Mouse (Mus musculus): Measurements from ENCODE around the gene Bfsp1. TPM values are rescaled to one million over a fixed set of nuclear protein-coding genes. Genes with fewer than 3 reads are reported as not detected.

The Bfsp1 gene
- polyA plus RNA-seq, 1 experiment from 2014 or later = 1.6 TPM

DNA sequence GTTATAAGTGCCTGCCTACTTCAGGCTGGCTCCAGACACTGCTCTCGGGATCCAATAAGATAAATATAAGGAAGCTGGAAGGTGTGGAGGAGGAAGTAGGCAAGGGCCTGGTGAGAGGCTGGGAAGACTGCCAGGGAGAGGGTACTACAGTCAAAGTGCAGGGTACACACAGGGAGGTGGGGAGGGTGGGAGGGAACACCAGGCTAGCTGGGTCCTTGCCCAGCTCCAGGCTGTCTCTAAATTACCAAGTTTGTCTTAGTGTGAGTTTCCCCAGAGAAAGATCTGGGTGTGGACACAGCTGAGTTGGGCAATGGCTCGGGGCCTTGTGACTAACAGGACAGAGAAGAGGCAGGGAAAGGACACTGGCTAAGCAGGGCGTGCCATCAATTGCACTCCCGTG is 16.2 kb downstream of the Bfsp1 start:
- whole genome bisulfite sequencing = 59% methylated on average over 4 of the region's 4 CpGs

DNA sequence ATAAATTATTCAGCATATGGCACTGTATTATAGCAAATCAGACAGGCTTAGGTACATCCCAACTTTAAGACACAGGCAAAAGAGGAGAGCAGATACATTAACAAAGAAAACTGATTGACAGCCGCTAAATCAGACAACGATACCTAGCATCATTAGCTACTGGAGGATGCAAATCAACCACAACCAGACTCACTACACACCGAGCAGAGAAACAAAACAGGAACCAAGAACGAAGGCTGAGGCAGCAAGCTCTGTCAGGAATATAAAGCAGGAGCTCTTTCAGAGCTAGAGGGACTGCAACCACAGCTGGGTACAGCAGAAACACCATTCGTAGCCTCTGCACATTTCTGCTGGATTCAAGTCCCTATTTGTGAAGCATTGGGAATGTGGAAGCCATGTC is 18.2 kb downstream of the Bfsp1 start:
- ATAC-seq (replicated peaks; ENCODE audit: low FRiP score, low read depth) (no peak), DNase-seq (ENCODE audit: low spot score) (no peak)
- no peaks in the 10 kb centered on the region for H3K36me3 ChIP-seq (ENCODE audit: insufficient read depth, low read length)
- 0 out of 2 replicates have a peak, but pooled peaks cover 3% of the 10 kb centered on the region for H3K4me1 ChIP-seq (replicated peaks; ENCODE audit: insufficient read depth, low read length)
- H3K4me3 ChIP-seq (replicated peaks; ENCODE audit: low read depth, low read length) = no peak overlapping the region
- TF ChIP-seq CTCF (IDR thresholded peaks at IDR 0.05; ENCODE audit: low read depth) = no peak
- H3K27me3 ChIP-seq (ENCODE audit: insufficient read depth, low read length) = no peaks in the 10 kb centered on the region
- no peak overlapping the region for H3K4me2 ChIP-seq (ENCODE audit: low read length)
- H3K9ac ChIP-seq (ENCODE audit: low read depth, low read length) = no peak overlapping the region
- H3K27ac ChIP-seq = no peak overlapping the region
- 87% methylated on average over 5 of the region's 5 CpGs for WGBS
- no peaks in the 10 kb centered on the region for H3K9me3 ChIP-seq (replicated peaks; ENCODE audit: low read length)

More for the DNA sequence above, 16.2 kb downstream of the Bfsp1 start:
- no peak overlapping the region for H3K27ac ChIP-seq
- H3K4me2 ChIP-seq (ENCODE audit: low read length) = no peak overlapping the region
- no peaks in the 10 kb centered on the region for H3K9me3 ChIP-seq (replicated peaks; ENCODE audit: low read length)
- no peak for TF ChIP-seq CTCF (IDR thresholded peaks at IDR 0.05; ENCODE audit: low read depth)
- DNase-seq (ENCODE audit: low spot score) (no peak), ATAC-seq (replicated peaks; ENCODE audit: low FRiP score, low read depth) (peak; percentile 48; the same call in 1 of the 2 replicates)
- no peak overlapping the region for H3K4me3 ChIP-seq (replicated peaks; ENCODE audit: low read depth, low read length)
- no peak overlapping the region for H3K9ac ChIP-seq (ENCODE audit: low read depth, low read length)
- H3K36me3 ChIP-seq (ENCODE audit: insufficient read depth, low read length) = no peaks in the 10 kb centered on the region
- 0 out of 2 replicates have a peak, but pooled peaks cover 3% of the 10 kb centered on the region for H3K4me1 ChIP-seq (replicated peaks; ENCODE audit: insufficient read depth, low read length)
- H3K27me3 ChIP-seq (ENCODE audit: insufficient read depth, low read length) = no peaks in the 10 kb centered on the region

DNA sequence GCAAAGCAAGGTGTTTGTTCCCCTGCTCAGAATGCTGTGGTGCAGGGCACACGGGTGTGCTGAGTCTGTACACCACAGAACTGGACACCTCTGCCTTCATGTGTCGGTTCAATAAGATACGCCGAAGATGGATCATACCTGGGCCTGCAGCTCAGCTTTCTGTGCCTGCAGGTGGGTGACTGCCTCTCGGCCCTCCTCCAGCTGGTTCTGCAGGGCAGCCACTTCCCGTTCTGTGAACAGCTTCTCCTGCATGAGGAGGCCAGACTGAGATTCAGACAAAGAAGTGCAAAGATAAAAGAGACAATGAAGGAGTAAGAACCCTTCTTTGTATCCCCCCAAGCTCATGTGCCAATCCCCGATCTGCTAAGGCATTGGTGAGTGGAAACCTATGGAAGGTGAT is 21.4 kb downstream of the Bfsp1 start:
- no peak for TF ChIP-seq CTCF (IDR thresholded peaks at IDR 0.05; ENCODE audit: low read depth)
- ATAC-seq (replicated peaks; ENCODE audit: low FRiP score, low read depth) (no peak), DNase-seq (ENCODE audit: low spot score) (no peak)
- H3K4me1 ChIP-seq (replicated peaks; ENCODE audit: insufficient read depth, low read length) = no peaks in the 10 kb centered on the region
- WGBS = 82% methylated on average over 7 of the region's 7 CpGs
- H3K27ac ChIP-seq = no peak overlapping the region
- no peak overlapping the region for H3K4me3 ChIP-seq (replicated peaks; ENCODE audit: low read depth, low read length)
- H3K36me3 ChIP-seq (ENCODE audit: insufficient read depth, low read length) = no peaks in the 10 kb centered on the region
- H3K9ac ChIP-seq (ENCODE audit: low read depth, low read length) = no peak overlapping the region
- no peak overlapping the region for H3K4me2 ChIP-seq (ENCODE audit: low read length)
- no peaks in the 10 kb centered on the region for H3K27me3 ChIP-seq (ENCODE audit: insufficient read depth, low read length)
- no peaks in the 10 kb centered on the region for H3K9me3 ChIP-seq (replicated peaks; ENCODE audit: low read length)

DNA sequence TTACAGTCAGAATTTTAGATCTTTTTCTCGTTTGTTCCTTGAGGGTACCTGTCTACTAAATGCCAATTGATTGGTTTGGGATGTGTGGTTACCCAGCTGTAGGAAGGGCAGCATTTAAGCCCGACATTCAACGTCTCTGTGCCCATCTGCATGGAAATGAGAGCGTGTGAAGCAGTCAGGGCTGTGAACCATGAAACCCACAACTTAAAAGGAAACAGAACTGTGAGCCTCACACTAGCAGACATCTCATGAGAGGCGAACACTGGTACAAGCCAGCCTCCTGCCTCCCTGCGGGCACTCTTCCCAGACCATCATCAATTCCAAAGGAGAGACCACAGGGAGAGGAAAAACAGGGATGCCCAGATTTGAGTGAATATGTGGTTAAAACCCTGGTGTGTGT is 22.1 kb downstream of the Bfsp1 start:
- DNase-seq (ENCODE audit: low spot score) = no peak
- Histone ChIP-seq H3K4me2 (ENCODE audit: low read length) (no peak overlapping the region), H3K27ac (no peak overlapping the region), H3K9me3 (replicated peaks; ENCODE audit: low read length) (no peaks in the 10 kb centered on the region), H3K27me3 (ENCODE audit: insufficient read depth, low read length) (no peaks in the 10 kb centered on the region), H3K9ac (ENCODE audit: low read depth, low read length) (no peak overlapping the region), H3K4me3 (replicated peaks; ENCODE audit: low read depth, low read length) (no peak overlapping the region), H3K36me3 (ENCODE audit: insufficient read depth, low read length) (no peaks in the 10 kb centered on the region), H3K4me1 (replicated peaks; ENCODE audit: insufficient read depth, low read length) (no peaks in the 10 kb centered on the region)
- WGBS = 47% methylated on average over 6 of the region's 6 CpGs
- ATAC-seq (replicated peaks; ENCODE audit: low FRiP score, low read depth) = no peak
- no peak for TF ChIP-seq CTCF (IDR thresholded peaks at IDR 0.05; ENCODE audit: low read depth)

DNA sequence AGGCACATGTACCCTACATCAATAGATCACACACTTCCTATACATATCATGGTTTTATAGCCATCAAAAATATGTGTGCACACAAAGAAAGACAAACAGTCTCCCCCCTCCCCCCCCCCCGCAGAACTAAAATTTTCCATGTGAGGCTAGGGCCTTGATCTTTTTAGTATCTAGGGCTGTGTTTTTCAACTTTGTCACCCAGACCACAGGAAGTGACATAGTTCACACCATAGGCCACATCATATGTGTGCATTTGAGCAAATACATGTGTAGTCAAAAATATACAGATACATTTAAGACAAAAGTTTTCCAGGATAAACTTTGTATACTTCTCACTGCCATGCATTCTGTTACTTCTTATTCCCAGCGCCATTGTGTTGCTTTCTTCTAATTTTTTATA is 23.5 kb downstream of the Bfsp1 start:
- WGBS = 81% methylated on average over 2 of the region's 2 CpGs
- TF ChIP-seq CTCF (IDR thresholded peaks at IDR 0.05; ENCODE audit: low read depth) = no peak
- no peak overlapping the region for H3K9ac ChIP-seq (ENCODE audit: low read depth, low read length)
- no peaks in the 10 kb centered on the region for H3K27me3 ChIP-seq (ENCODE audit: insufficient read depth, low read length)
- H3K4me1 ChIP-seq (replicated peaks; ENCODE audit: insufficient read depth, low read length) = no peaks in the 10 kb centered on the region
- no peak for ATAC-seq (replicated peaks; ENCODE audit: low FRiP score, low read depth)
- no peak overlapping the region for H3K27ac ChIP-seq
- H3K4me3 ChIP-seq (replicated peaks; ENCODE audit: low read depth, low read length) = no peak overlapping the region
- no peaks in the 10 kb centered on the region for H3K36me3 ChIP-seq (ENCODE audit: insufficient read depth, low read length)
- no peak overlapping the region for H3K4me2 ChIP-seq (ENCODE audit: low read length)
- H3K9me3 ChIP-seq (replicated peaks; ENCODE audit: low read length) = no peaks in the 10 kb centered on the region
- no peak for DNase-seq (ENCODE audit: low spot score)

DNA sequence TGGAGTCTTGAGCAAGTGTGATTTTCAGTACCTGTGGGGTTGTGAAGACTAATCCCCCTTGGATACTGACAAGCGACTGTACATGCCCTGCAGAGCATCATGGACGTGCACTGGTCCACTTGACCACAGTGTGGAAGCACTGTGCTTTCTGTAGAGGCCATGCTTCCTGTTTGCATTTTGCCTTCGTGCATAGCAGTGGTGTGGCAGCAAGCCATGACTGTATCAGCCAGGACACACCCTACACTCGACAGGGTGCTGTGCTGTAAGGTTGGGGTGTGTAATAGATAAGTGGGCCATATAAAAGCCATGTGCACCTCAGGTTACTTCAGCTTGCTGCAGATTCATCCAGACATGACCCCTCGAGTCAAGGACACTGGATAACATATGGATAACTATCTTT is 24.3 kb downstream of the Bfsp1 start:
- Histone ChIP-seq H3K4me2 (ENCODE audit: low read length) (no peak overlapping the region), H3K27me3 (ENCODE audit: insufficient read depth, low read length) (no peaks in the 10 kb centered on the region), H3K36me3 (ENCODE audit: insufficient read depth, low read length) (no peaks in the 10 kb centered on the region), H3K9me3 (replicated peaks; ENCODE audit: low read length) (no peaks in the 10 kb centered on the region), H3K4me1 (replicated peaks; ENCODE audit: insufficient read depth, low read length) (peaks cover 4% of the 10 kb centered on the region; the same call in 1 of the 2 replicates), H3K4me3 (replicated peaks; ENCODE audit: low read depth, low read length) (no peak overlapping the region), H3K9ac (ENCODE audit: low read depth, low read length) (no peak overlapping the region), H3K27ac (no peak overlapping the region)
- ATAC-seq (replicated peaks; ENCODE audit: low FRiP score, low read depth) (no peak), DNase-seq (ENCODE audit: low spot score) (peak; percentile 50)
- peak; percentile 59 for TF ChIP-seq CTCF (IDR thresholded peaks at IDR 0.05; ENCODE audit: low read depth)
- 57% methylated on average over 5 of the region's 5 CpGs for WGBS

DNA sequence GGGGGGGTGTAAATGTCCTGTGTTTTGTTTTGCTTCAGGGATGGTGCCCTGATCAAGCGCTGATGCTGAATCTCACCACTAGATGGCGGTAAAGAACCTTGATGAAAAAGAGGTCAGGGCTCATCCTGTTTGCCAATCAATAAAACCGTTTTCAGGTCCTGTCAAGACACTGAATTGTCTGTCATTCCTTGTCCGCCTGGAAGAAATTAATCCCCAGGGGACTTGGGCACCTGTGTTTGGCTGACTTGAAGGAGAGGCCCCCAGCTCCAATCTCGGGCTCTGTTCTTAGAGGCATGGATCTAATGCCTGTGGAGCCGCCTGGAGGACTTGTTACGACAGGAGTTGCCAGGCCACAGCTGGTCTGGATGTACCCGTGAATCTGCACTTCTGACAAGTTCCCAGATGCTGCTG is 25.7 kb downstream of the Bfsp1 start:
- DNase-seq (ENCODE audit: low spot score) (peak; percentile 84), ATAC-seq (replicated peaks; ENCODE audit: low FRiP score, low read depth) (0 out of 2 replicates have a peak, but pooled peaks have one; percentile 57)
- Histone ChIP-seq H3K27me3 (ENCODE audit: insufficient read depth, low read length) (no peaks in the 10 kb centered on the region), H3K9me3 (replicated peaks; ENCODE audit: low read length) (no peaks in the 10 kb centered on the region), H3K27ac (no peak overlapping the region), H3K4me2 (ENCODE audit: low read length) (peak overlapping the region; percentile 48), H3K4me1 (replicated peaks; ENCODE audit: insufficient read depth, low read length) (peaks cover 4% of the 10 kb centered on the region; the same call in 1 of the 2 replicates), H3K4me3 (replicated peaks; ENCODE audit: low read depth, low read length) (no peak overlapping the region), H3K9ac (ENCODE audit: low read depth, low read length) (no peak overlapping the region), H3K36me3 (ENCODE audit: insufficient read depth, low read length) (no peaks in the 10 kb centered on the region)
- peak; percentile 91 for TF ChIP-seq CTCF (IDR thresholded peaks at IDR 0.05; ENCODE audit: low read depth)
- under 1% methylated on average over 8 of the region's 8 CpGs for WGBS
